Mouse (Mus musculus): ENCODE results near the gene Gm20671.

DNA sequence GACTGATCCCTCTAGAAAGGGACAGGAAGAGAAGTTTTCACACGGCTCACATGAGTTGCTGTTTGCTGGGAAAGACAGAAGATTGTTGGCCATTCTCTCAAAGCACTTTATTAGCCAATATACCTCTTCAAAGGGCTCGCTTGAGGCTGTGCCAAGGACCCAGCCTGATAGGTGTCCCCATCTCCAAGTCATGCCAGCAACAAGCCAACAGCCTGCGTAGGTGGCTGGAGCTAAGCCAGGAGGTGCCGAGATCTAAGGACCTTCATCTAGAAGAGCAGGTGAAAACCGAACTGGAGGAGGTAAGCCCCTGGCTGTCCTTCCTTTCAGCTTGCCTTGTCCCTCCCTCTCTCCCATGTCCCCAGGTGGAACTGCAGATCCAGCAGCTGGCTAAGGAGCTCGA, 91.1 kb downstream of the Gm20671 start:
- TF ChIP-seq CTCF (IDR thresholded peaks at IDR 0.05; ENCODE audit: low read depth) (no peak), EP300 (IDR thresholded peaks at IDR 0.05; ENCODE audit: low read depth) (no peak)

Data from heart, postnatal 0 days (tissue).